Mouse (Mus musculus) kidney, embryonic 16.5 days (tissue): ENCODE data around the gene Adal. TPM values are rescaled to one million over a fixed set of nuclear protein-coding genes. Genes with fewer than 3 reads are reported as not detected.

Experiments used
- ATAC-seq: fragments of 200-750 bp; cut with Nextera tagmentation; 2 replicates; pipeline ENCODE4 v1.8.0; 2017; ENCODE audit warnings: moderate TSS enrichment; ENCODE audit not compliant: low FRiP score, low TSS enrichment
- H3K27ac ChIP-seq: fragments of 300-500 bp; sonication (generic); 2 replicates; pipeline ENCODE4 v1.5.1; 2014; ENCODE audit warnings: low read length
- H3K27me3 ChIP-seq: fragments of 300-500 bp; sonication (generic); 2 replicates; pipeline ENCODE4 v1.6.1; 2014; ENCODE audit warnings: low read length, control low read depth, mixed read lengths; ENCODE audit not compliant: insufficient read depth
- H3K36me3 ChIP-seq: fragments of 300-500 bp; sonication (generic); 2 replicates; pipeline ENCODE4 v1.6.1; 2014; ENCODE audit warnings: low read length, control low read depth, mixed read lengths; ENCODE audit not compliant: insufficient read depth
- H3K4me1 ChIP-seq: fragments of 300-500 bp; sonication (generic); 2 replicates; pipeline ENCODE4 v1.6.1; 2014; ENCODE audit warnings: low read length, control low read depth, mixed read lengths; ENCODE audit not compliant: insufficient read depth
- H3K4me2 ChIP-seq: fragments of 300-500 bp; sonication (generic); replicated peaks from 2 replicates; pipeline ENCODE4 v1.6.1; 2014; ENCODE audit warnings: low read depth, low read length
- H3K4me3 ChIP-seq: fragments of 300-500 bp; sonication (generic); 2 replicates; pipeline ENCODE4 v1.5.1; 2014; ENCODE audit warnings: mild to moderate bottlenecking, low read length
- H3K9ac ChIP-seq: fragments of 300-500 bp; sonication (generic); replicated peaks from 2 replicates; pipeline ENCODE4 v1.6.1; 2014; ENCODE audit warnings: low read length
- H3K9me3 ChIP-seq: fragments of 300-500 bp; sonication (generic); 2 replicates; pipeline ENCODE4 v1.6.1; 2016; ENCODE audit warnings: low read length, control low read depth
- WGBS: fragments of 180-500 bp; shearing (Covaris S2); extraction: QIAGEN DNeasy Blood & Tissue Kit; methylation state at CpG from one replicate; pipeline ENCODE4 v1.1.7; 2014; 5-methylcytosine and 5-hydroxymethylcytosine counted together
- polyA plus RNA-seq: library from polyadenylated mRNA; unstranded; fragments of >200 nt; fragmentation: Nextera tagmentation; extraction: Ambion mirVana; gene quantifications from 2 replicates; pipeline ENCODE4 v1.2.1, GENCODE M21; 2015

Adal gene
- polyA plus RNA-seq, 1 experiment from 2014 or later: 26.2 TPM

GRCm38 (mm10) chr2:121132822-121133221 lies 7.4 kb upstream of the Adal start:
- 68% methylated on average over 1 of the region's 1 CpGs for WGBS
- Histone ChIP-seq H3K9ac (no peak overlapping the region), H3K27me3 (no peaks in the 10 kb centered on the region), H3K4me3 (no peak overlapping the region), H3K27ac (no peak overlapping the region), H3K36me3 (peaks cover 4% of the 10 kb centered on the region; the same call in 1 of the 2 replicates), H3K4me1 (no peaks in the 10 kb centered on the region), H3K4me2 (no peak overlapping the region), H3K9me3 (no peaks in the 10 kb centered on the region)
- no peak for ATAC-seq

- H3K4me1 ChIP-seq: peaks cover 24% of the 10 kb centered on the region
- no peak overlapping the region for H3K9ac ChIP-seq
- H3K4me3 ChIP-seq: no peak overlapping the region
- no peak for ATAC-seq
- H3K9me3 ChIP-seq: peaks cover 8% of the 10 kb centered on the region; the same call in 1 of the 2 replicates
- H3K27ac ChIP-seq: no peak overlapping the region
- WGBS: 90% methylated on average over 4 of the region's 4 CpGs
- H3K4me2 ChIP-seq: peak overlapping the region; percentile 11; the same call in 1 of the 2 replicates
- H3K36me3 ChIP-seq: peaks cover 20% of the 10 kb centered on the region
- no peaks in the 10 kb centered on the region for H3K27me3 ChIP-seq
Measured at GRCm38 (mm10) chr2:121137371-121137770, 2.9 kb upstream of the Adal start.

GRCm38 (mm10) chr2:121139266-121140017 lies 786 bp upstream of the Adal start:
- H3K27ac ChIP-seq: peak overlapping the region; percentile 98
- H3K36me3 ChIP-seq: peaks cover 23% of the 10 kb centered on the region
- H3K4me2 ChIP-seq: peak overlapping the region; percentile 74
- WGBS: 50% methylated on average over 29 of the region's 29 CpGs
- H3K4me1 ChIP-seq: peaks cover 24% of the 10 kb centered on the region
- ATAC-seq: peak; percentile 43
- peak overlapping the region; percentile 84 for H3K9ac ChIP-seq
- peak overlapping the region; percentile 68 for H3K4me3 ChIP-seq
- H3K9me3 ChIP-seq: peaks cover 8% of the 10 kb centered on the region; the same call in 1 of the 2 replicates
- H3K27me3 ChIP-seq: no peaks in the 10 kb centered on the region

GRCm38 (mm10) chr2:121141216-121142035 lies 1.2 kb downstream of the Adal start:
- no peak for ATAC-seq
- H3K36me3 ChIP-seq: peaks cover 23% of the 10 kb centered on the region
- peak overlapping the region; percentile 68 for H3K4me3 ChIP-seq
- H3K9ac ChIP-seq: peak overlapping the region; percentile 84
- H3K9me3 ChIP-seq: peaks cover 8% of the 10 kb centered on the region; the same call in 1 of the 2 replicates
- WGBS: 73% methylated on average over 16 of the region's 16 CpGs
- peak overlapping the region; percentile 74 for H3K4me2 ChIP-seq
- peaks cover 24% of the 10 kb centered on the region for H3K4me1 ChIP-seq
- peak overlapping the region; percentile 98 for H3K27ac ChIP-seq
- no peaks in the 10 kb centered on the region for H3K27me3 ChIP-seq

GRCm38 (mm10) chr2:121142415-121142814 lies 2.2 kb downstream of the Adal start:
- Histone ChIP-seq H3K9ac (no peak overlapping the region), H3K36me3 (peaks cover 22% of the 10 kb centered on the region), H3K4me1 (peaks cover 24% of the 10 kb centered on the region), H3K4me3 (no peak overlapping the region), H3K4me2 (no peak overlapping the region), H3K27me3 (no peaks in the 10 kb centered on the region), H3K9me3 (peaks cover 8% of the 10 kb centered on the region; the same call in 1 of the 2 replicates), H3K27ac (no peak overlapping the region)
- 72% methylated on average over 2 of the region's 2 CpGs for WGBS
- ATAC-seq: no peak

GRCm38 (mm10) chr2:121149679-121150078 lies 9.5 kb downstream of the Adal start:
- Histone ChIP-seq H3K9me3 (no peaks in the 10 kb centered on the region), H3K36me3 (peaks cover 12% of the 10 kb centered on the region), H3K27ac (no peak overlapping the region), H3K4me2 (no peak overlapping the region), H3K9ac (no peak overlapping the region), H3K4me3 (no peak overlapping the region), H3K4me1 (no peaks in the 10 kb centered on the region), H3K27me3 (no peaks in the 10 kb centered on the region)
- WGBS: 85% methylated on average over 5 of the region's 5 CpGs
- ATAC-seq: no peak

GRCm38 (mm10) chr2:121153100-121153499 lies 12.9 kb downstream of the Adal start:
- Histone ChIP-seq H3K27me3 (no peaks in the 10 kb centered on the region), H3K4me1 (no peaks in the 10 kb centered on the region), H3K9me3 (no peaks in the 10 kb centered on the region), H3K27ac (no peak overlapping the region), H3K4me2 (no peak overlapping the region), H3K36me3 (peaks cover 23% of the 10 kb centered on the region), H3K4me3 (no peak overlapping the region), H3K9ac (no peak overlapping the region)
- WGBS: 86% methylated on average over 3 of the region's 3 CpGs
- no peak for ATAC-seq

- peak overlapping the region; percentile 96 for H3K4me2 ChIP-seq
- no peaks in the 10 kb centered on the region for H3K27me3 ChIP-seq
- H3K4me1 ChIP-seq: peaks cover 21% of the 10 kb centered on the region
- WGBS: 31% methylated on average over 4 of the region's 4 CpGs
- peak overlapping the region; percentile 56 for H3K4me3 ChIP-seq
- no peak overlapping the region for H3K27ac ChIP-seq
- no peak for ATAC-seq
- H3K36me3 ChIP-seq: peaks cover 8% of the 10 kb centered on the region
- peak overlapping the region; percentile 77 for H3K9ac ChIP-seq
- H3K9me3 ChIP-seq: no peaks in the 10 kb centered on the region
Measured at GRCm38 (mm10) chr2:121169173-121169572, 28.9 kb downstream of the Adal start.

GRCm38 (mm10) chr2:121169902-121170301 lies 29.7 kb downstream of the Adal start:
- peak overlapping the region; percentile 77 for H3K9ac ChIP-seq
- H3K4me2 ChIP-seq: peak overlapping the region; percentile 96
- 5% methylated on average over 9 of the region's 9 CpGs for WGBS
- H3K4me3 ChIP-seq: peak overlapping the region; percentile 56
- peaks cover 13% of the 10 kb centered on the region for H3K36me3 ChIP-seq
- peaks cover 20% of the 10 kb centered on the region for H3K4me1 ChIP-seq
- no peaks in the 10 kb centered on the region for H3K27me3 ChIP-seq
- peak overlapping the region; percentile 94 for H3K27ac ChIP-seq
- ATAC-seq: no peak
- no peaks in the 10 kb centered on the region for H3K9me3 ChIP-seq
